Mouse (Mus musculus) c-Kit-positive CD71-positive TER-119-positive erythroid progenitor cells, embryonic 14.5 days (primary cell): ENCODE measurements around the gene Fkbpl.

Experiments used
- DNase-seq: peaks from one replicate; pipeline ENCODE4 v3.0.0-alpha.2; 2013; ENCODE audit warnings: low spot score

The Fkbpl gene

GRCm38 (mm10) chr17:34692906-34693305, 48.3 kb downstream of the Fkbpl start:
- DNase-seq, result no peak
